Mouse (Mus musculus): Measurements from ENCODE around the gene Robo1. TPM values are rescaled to one million over a fixed set of nuclear protein-coding genes. Genes with fewer than 3 reads are reported as not detected.

The Robo1 gene
- polyA plus RNA-seq, 1 experiment = 3.5 TPM

- Histone ChIP-seq H3K27me3 (ENCODE audit: control insufficient read depth, insufficient read depth, low read length) (no peaks in the 10 kb centered on the region), H3K27ac (ENCODE audit: control insufficient read depth, insufficient read depth, low read depth, low read length) (peak overlapping the region; percentile 25), H3K4me1 (ENCODE audit: control insufficient read depth, insufficient read depth, low read length) (no peaks in the 10 kb centered on the region), H3K4me3 (ENCODE audit: control insufficient read depth, low read depth, low read length) (no peak overlapping the region), H3K36me3 (ENCODE audit: control insufficient read depth, insufficient read depth, low read length) (no peaks in the 10 kb centered on the region)
- no peak for TF ChIP-seq CTCF (IDR thresholded peaks at IDR 0.05; ENCODE audit: control insufficient read depth, insufficient read depth, insufficient replicate concordance, low read depth, low read length)
- no peak for TF ChIP-seq POLR2A (IDR thresholded peaks at IDR 0.05; ENCODE audit: control insufficient read depth, low read depth, low read length)
Observed at GRCm38 (mm10) chr16:72444428-72445135, 136.5 kb downstream of the Robo1 start.

- Histone ChIP-seq H3K27ac (ENCODE audit: control insufficient read depth, insufficient read depth, low read depth, low read length) (no peak overlapping the region), H3K27me3 (ENCODE audit: control insufficient read depth, insufficient read depth, low read length) (no peaks in the 10 kb centered on the region), H3K4me1 (ENCODE audit: control insufficient read depth, insufficient read depth, low read length) (no peaks in the 10 kb centered on the region), H3K36me3 (ENCODE audit: control insufficient read depth, insufficient read depth, low read length) (no peaks in the 10 kb centered on the region), H3K4me3 (ENCODE audit: control insufficient read depth, low read depth, low read length) (no peak overlapping the region)
- no peak for TF ChIP-seq CTCF (IDR thresholded peaks at IDR 0.05; ENCODE audit: control insufficient read depth, insufficient read depth, insufficient replicate concordance, low read depth, low read length)
- no peak for TF ChIP-seq POLR2A (IDR thresholded peaks at IDR 0.05; ENCODE audit: control insufficient read depth, low read depth, low read length)
Observed at GRCm38 (mm10) chr16:72458155-72458554, 150.0 kb downstream of the Robo1 start.

DNA sequence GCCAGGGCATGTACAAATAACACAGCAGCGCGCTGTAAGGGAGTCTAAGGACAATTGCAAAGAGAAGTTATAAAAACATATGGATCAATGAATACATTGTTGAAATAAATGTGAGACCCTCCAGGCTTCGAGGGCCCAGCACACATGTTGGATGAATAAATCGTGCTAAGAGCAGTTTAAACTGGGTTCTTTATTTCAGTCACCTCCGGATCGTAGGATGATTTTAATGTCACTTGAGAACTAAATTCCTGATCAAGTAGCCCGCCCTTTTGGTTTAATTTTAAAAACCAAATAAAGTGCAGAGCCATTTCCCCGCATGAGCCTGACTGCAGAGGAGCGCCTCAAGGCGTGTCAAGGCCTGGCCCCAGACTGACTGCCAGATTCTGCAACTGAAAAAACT is 150.5 kb downstream of the Robo1 start:
- Histone ChIP-seq H3K27ac (ENCODE audit: control insufficient read depth, insufficient read depth, low read depth, low read length) (no peak overlapping the region), H3K27me3 (ENCODE audit: control insufficient read depth, insufficient read depth, low read length) (no peaks in the 10 kb centered on the region), H3K4me1 (ENCODE audit: control insufficient read depth, insufficient read depth, low read length) (no peaks in the 10 kb centered on the region), H3K36me3 (ENCODE audit: control insufficient read depth, insufficient read depth, low read length) (no peaks in the 10 kb centered on the region), H3K4me3 (ENCODE audit: control insufficient read depth, low read depth, low read length) (no peak overlapping the region)
- no peak for TF ChIP-seq CTCF (IDR thresholded peaks at IDR 0.05; ENCODE audit: control insufficient read depth, insufficient read depth, insufficient replicate concordance, low read depth, low read length)
- no peak for TF ChIP-seq POLR2A (IDR thresholded peaks at IDR 0.05; ENCODE audit: control insufficient read depth, low read depth, low read length)

DNA sequence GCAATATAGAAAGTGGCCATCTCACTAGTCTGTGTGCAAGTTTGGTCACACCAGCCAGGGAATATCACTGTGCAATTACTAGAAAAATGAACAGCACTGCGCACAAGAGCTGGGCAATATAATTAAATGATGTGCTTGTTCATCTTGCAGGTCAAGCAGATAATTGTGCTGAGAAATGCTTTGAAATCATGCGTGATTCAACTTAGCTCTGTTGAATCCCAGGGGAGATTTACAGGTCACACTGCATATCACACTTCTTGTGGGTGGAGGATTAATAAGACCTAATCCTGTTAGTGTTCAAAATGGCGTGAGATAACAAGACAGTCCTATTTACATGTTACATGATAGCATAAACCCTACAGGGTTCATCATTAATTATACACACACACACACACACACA is 157.6 kb downstream of the Robo1 start:
- Histone ChIP-seq H3K27me3 (ENCODE audit: control insufficient read depth, insufficient read depth, low read length) (no peaks in the 10 kb centered on the region), H3K36me3 (ENCODE audit: control insufficient read depth, insufficient read depth, low read length) (no peaks in the 10 kb centered on the region), H3K4me3 (ENCODE audit: control insufficient read depth, low read depth, low read length) (no peak overlapping the region), H3K4me1 (ENCODE audit: control insufficient read depth, insufficient read depth, low read length) (no peaks in the 10 kb centered on the region), H3K27ac (ENCODE audit: control insufficient read depth, insufficient read depth, low read depth, low read length) (no peak overlapping the region)
- TF ChIP-seq POLR2A (IDR thresholded peaks at IDR 0.05; ENCODE audit: control insufficient read depth, low read depth, low read length) (no peak), CTCF (IDR thresholded peaks at IDR 0.05; ENCODE audit: control insufficient read depth, insufficient read depth, insufficient replicate concordance, low read depth, low read length) (no peak)

- no peaks in the 10 kb centered on the region for H3K4me1 ChIP-seq (ENCODE audit: control insufficient read depth, insufficient read depth, low read length)
- H3K27ac ChIP-seq (ENCODE audit: control insufficient read depth, insufficient read depth, low read depth, low read length) = no peak overlapping the region
- TF ChIP-seq CTCF (IDR thresholded peaks at IDR 0.05; ENCODE audit: control insufficient read depth, insufficient read depth, insufficient replicate concordance, low read depth, low read length) (no peak), POLR2A (IDR thresholded peaks at IDR 0.05; ENCODE audit: control insufficient read depth, low read depth, low read length) (no peak)
- H3K27me3 ChIP-seq (ENCODE audit: control insufficient read depth, insufficient read depth, low read length) = no peaks in the 10 kb centered on the region
- no peaks in the 10 kb centered on the region for H3K36me3 ChIP-seq (ENCODE audit: control insufficient read depth, insufficient read depth, low read length)
- H3K4me3 ChIP-seq (ENCODE audit: control insufficient read depth, low read depth, low read length) = no peak overlapping the region
Observed at GRCm38 (mm10) chr16:72470037-72470673, 162.0 kb downstream of the Robo1 start.

GRCm38 (mm10) chr16:72510716-72511199 is 202.7 kb downstream of the Robo1 start:
- Histone ChIP-seq H3K27ac (ENCODE audit: control insufficient read depth, insufficient read depth, low read depth, low read length) (no peak overlapping the region), H3K27me3 (ENCODE audit: control insufficient read depth, insufficient read depth, low read length) (no peaks in the 10 kb centered on the region), H3K4me1 (ENCODE audit: control insufficient read depth, insufficient read depth, low read length) (no peaks in the 10 kb centered on the region), H3K4me3 (ENCODE audit: control insufficient read depth, low read depth, low read length) (no peak overlapping the region), H3K36me3 (ENCODE audit: control insufficient read depth, insufficient read depth, low read length) (no peaks in the 10 kb centered on the region)
- TF ChIP-seq CTCF (IDR thresholded peaks at IDR 0.05; ENCODE audit: control insufficient read depth, insufficient read depth, insufficient replicate concordance, low read depth, low read length) (no peak), POLR2A (IDR thresholded peaks at IDR 0.05; ENCODE audit: control insufficient read depth, low read depth, low read length) (no peak)

DNA sequence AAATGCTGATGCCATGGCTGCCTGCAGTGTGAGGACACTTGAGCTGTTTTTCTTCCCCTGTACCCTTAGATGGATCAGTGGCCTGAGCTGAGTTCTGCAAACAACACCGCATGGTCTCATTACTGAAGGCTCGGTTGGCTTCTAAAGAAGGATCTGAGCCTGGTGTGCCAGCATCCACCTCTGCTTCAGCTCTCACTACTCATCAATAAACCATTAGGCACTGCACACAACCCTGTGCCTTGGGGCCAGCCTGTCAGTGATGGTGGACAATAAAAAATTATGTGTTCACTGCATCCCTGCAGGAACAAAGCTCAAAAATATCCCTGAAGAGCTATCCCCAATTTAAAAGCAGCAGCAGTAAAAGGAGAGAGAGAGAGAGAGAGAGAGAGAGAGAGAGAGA is 223.2 kb downstream of the Robo1 start:
- Histone ChIP-seq H3K4me1 (ENCODE audit: control insufficient read depth, insufficient read depth, low read length) (no peaks in the 10 kb centered on the region), H3K27ac (ENCODE audit: control insufficient read depth, insufficient read depth, low read depth, low read length) (no peak overlapping the region), H3K4me3 (ENCODE audit: control insufficient read depth, low read depth, low read length) (no peak overlapping the region), H3K36me3 (ENCODE audit: control insufficient read depth, insufficient read depth, low read length) (no peaks in the 10 kb centered on the region), H3K27me3 (ENCODE audit: control insufficient read depth, insufficient read depth, low read length) (no peaks in the 10 kb centered on the region)
- no peak for TF ChIP-seq CTCF (IDR thresholded peaks at IDR 0.05; ENCODE audit: control insufficient read depth, insufficient read depth, insufficient replicate concordance, low read depth, low read length)
- TF ChIP-seq POLR2A (IDR thresholded peaks at IDR 0.05; ENCODE audit: control insufficient read depth, low read depth, low read length) = no peak
